Mouse (Mus musculus) c-Kit-positive CD71-negative TER-119-negative erythroid progenitor cells, embryonic 14.5 days (primary cell): ENCODE measurements around the gene Trpm8.

Experiments
- DNase-seq: peaks from one replicate; pipeline ENCODE4 v3.0.0-alpha.2; 2013; ENCODE audit warnings: low read depth

Gene Trpm8

DNA sequence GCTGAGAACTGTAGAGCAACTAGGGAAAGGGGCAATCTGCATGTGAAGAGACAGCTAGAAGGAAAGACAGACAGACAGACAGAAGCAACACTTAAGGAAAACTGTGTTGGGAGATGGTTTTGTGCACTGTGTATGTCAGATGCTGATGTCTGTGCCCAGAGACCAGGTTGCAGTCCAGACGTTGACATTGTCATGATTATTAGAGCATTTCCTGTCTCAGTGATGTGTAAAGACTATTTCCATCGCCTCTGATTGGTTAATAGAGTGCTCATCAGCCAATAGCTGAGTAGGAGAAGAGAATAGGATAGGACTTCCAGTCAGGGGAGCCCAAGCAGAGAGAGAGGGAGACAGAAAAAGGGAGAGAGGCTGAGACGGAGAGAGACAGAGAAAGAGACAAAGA lies 155.1 kb downstream of the Trpm8 start:
- no peak for DNase-seq

DNA sequence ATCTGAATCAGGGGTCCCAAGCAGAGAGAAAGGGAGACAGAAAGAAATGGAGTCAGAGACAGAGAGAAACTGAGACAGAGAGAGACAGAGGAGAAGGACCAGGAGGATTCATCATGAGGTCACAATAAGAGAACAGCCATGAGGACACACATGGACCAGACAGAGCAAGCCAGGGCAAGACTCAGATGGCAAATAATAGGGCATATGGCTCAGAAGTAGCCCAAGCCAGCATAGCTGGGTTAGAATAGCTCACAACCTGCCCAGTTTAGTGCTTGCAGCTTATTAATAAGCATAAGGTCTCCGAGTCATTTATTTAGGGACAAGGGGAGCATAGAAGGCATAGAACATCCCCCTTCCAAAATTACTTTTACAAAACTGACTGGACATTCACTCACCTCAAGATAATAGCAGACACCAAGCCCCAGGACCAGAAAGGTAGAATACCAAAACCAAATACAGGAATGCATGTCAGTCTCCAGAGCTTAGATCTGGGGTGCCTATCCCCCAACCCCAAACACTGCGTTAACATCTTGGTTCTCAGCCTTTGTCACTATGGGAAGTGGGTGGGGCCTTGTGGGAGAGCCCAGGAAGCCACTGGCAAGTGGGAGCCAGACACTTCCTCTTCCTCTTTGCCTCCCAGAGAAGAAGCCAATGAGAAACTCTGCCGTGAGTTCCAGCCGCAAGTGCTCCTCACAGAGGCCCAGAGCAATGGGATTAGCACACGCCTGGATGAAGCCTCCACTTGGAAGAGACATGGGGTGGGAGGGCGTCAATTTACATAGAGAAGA lies 155.8 kb downstream of the Trpm8 start:
- DNase-seq = no peak

DNA sequence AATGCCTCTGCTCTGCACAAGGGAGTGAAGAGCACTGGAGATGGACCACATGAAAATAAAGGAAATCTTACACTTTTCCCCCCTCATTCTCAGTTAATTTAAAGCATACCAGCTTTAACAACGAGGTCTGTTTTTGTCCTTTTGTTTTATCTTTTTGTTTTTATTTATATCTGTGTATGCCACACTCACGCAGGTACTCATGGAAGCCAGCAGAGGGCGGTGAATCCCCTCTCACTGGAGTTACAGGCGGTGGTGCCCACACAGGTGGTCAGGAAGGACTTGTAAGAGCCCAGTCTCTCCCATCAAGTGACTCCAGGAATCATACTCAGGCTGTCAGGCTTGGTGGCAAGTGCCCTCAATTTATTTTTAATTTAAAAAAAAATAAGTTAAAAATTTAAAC lies 156.6 kb downstream of the Trpm8 start:
- no peak for DNase-seq

DNA sequence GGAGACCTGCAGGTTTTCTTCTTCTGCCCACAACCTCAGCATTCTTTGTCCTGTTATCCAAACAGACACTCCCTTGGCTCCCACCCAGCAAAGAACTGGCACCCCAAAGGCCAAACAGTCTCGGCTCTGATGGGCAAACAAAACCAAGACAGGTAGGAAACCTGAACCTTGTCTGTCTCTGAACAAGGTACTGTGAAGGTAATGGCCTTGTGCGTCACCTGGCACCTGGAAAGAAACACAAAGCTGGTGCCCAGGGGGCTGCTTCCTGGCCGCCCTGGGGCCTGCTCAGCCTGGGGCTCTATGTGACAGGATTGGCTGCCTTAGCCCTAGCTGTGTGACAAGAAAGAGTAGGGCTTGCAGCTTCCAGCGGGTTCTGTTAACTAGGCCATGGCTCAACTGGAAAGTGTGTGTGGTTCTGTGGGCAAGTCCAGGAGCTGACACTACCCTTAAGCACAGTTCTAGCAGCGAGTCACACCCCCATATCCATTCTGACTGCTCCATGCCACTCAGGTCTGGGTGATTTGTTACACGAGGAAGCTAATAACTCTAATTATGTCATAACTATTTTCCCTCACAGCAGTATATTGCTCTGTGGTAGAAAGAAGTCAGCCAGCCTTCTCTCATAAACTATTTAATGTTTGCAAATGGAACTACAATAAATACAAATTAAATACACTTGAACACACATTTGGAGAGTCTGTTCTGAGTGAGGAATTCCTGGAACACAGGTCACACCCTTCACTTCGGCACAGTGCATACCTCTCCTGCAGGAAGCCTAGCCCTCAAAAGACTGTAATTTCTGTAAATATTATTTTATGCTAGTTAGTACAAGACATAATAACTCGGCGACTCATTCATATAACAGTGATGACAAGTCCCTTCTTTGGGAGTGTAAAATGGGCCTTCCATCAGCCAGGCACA lies 160.0 kb downstream of the Trpm8 start:
- no peak for DNase-seq
